Mouse (Mus musculus): Measurements from ENCODE around the gene Hdac1. TPM values are rescaled to one million over a fixed set of nuclear protein-coding genes. Genes with fewer than 3 reads are reported as not detected.

The Hdac1 gene
- polyA plus RNA-seq, 1 experiment from 2014 or later = 140 TPM

- peak; percentile 45 for ATAC-seq (ENCODE audit: insufficient number of reproducible peaks, low FRiP score)
- H3K27me3 ChIP-seq (replicated peaks) = peaks cover 10% of the 10 kb centered on the region
- H3K36me3 ChIP-seq = no peaks in the 10 kb centered on the region
- H3K4me3 ChIP-seq = no peak overlapping the region; the same call in 1 of the 2 replicates
- H3K4me2 ChIP-seq = peak overlapping the region; percentile 41
- peaks cover 51% of the 10 kb centered on the region for H3K4me1 ChIP-seq (replicated peaks)
- peak overlapping the region; percentile 25; the same call in 1 of the 2 replicates for H3K9ac ChIP-seq
- 38% methylated on average over 6 of the region's 6 CpGs for WGBS
- peak overlapping the region; percentile 79 for H3K27ac ChIP-seq (ENCODE audit: poor library complexity, severe bottlenecking)
- no peaks in the 10 kb centered on the region for H3K9me3 ChIP-seq (replicated peaks)
Measured at GRCm38 (mm10) chr4:129496631-129497030, 45.9 kb downstream of the Hdac1 start.

GRCm38 (mm10) chr4:129495672-129496562 lies 46.6 kb downstream of the Hdac1 start:
- H3K9ac ChIP-seq = peak overlapping the region; percentile 25; the same call in 1 of the 2 replicates
- peak overlapping the region; percentile 57 for H3K27ac ChIP-seq (ENCODE audit: poor library complexity, severe bottlenecking)
- ATAC-seq (ENCODE audit: insufficient number of reproducible peaks, low FRiP score) = no peak
- no peaks in the 10 kb centered on the region for H3K36me3 ChIP-seq
- peaks cover 17% of the 10 kb centered on the region for H3K27me3 ChIP-seq (replicated peaks)
- H3K4me3 ChIP-seq = no peak overlapping the region
- H3K9me3 ChIP-seq (replicated peaks) = no peaks in the 10 kb centered on the region
- peak overlapping the region; percentile 41 for H3K4me2 ChIP-seq
- WGBS = 32% methylated on average over 16 of the region's 16 CpGs
- H3K4me1 ChIP-seq (replicated peaks) = peaks cover 55% of the 10 kb centered on the region

- H3K9me3 ChIP-seq (replicated peaks) = no peaks in the 10 kb centered on the region
- no peaks in the 10 kb centered on the region for H3K36me3 ChIP-seq
- 68% methylated on average over 7 of the region's 7 CpGs for WGBS
- H3K9ac ChIP-seq = no peak overlapping the region
- H3K27me3 ChIP-seq (replicated peaks) = peaks cover 29% of the 10 kb centered on the region
- no peak overlapping the region for H3K4me2 ChIP-seq
- H3K27ac ChIP-seq (ENCODE audit: poor library complexity, severe bottlenecking) = 0 out of 2 replicates have a peak overlapping the region, but pooled peaks have one; percentile 57
- peaks cover 46% of the 10 kb centered on the region for H3K4me1 ChIP-seq (replicated peaks)
- H3K4me3 ChIP-seq = no peak overlapping the region
- ATAC-seq (ENCODE audit: insufficient number of reproducible peaks, low FRiP score) = no peak
Measured at GRCm38 (mm10) chr4:129494681-129495080, 47.8 kb downstream of the Hdac1 start.

GRCm38 (mm10) chr4:129490972-129491880 lies 51.3 kb downstream of the Hdac1 start, which contains the start of the genes Tssk3 and Fam229a:
Gene Tssk3, minus strand, starts transcription at chr4:129491022.
Gene Fam229a, plus strand, starts transcription at chr4:129491190.
- Histone ChIP-seq H3K4me3 (peak within 1 kb of the TSS; percentile 44), H3K27ac (ENCODE audit: poor library complexity, severe bottlenecking) (no peak within 1 kb of the TSS)
- 6% methylated on average over 70 of the region's 70 CpGs for WGBS

GRCm38 (mm10) chr4:129481090-129481489 lies 61.4 kb downstream of the Hdac1 start:
- Histone ChIP-seq H3K4me3 (no peak overlapping the region), H3K36me3 (peaks cover 90% of the 10 kb centered on the region), H3K9me3 (replicated peaks) (no peaks in the 10 kb centered on the region), H3K27me3 (replicated peaks) (no peaks in the 10 kb centered on the region), H3K27ac (ENCODE audit: poor library complexity, severe bottlenecking) (no peak overlapping the region), H3K9ac (no peak overlapping the region), H3K4me2 (no peak overlapping the region), H3K4me1 (replicated peaks) (no peaks in the 10 kb centered on the region)
- WGBS = 74% methylated on average over 1 of the region's 1 CpGs
- ATAC-seq (ENCODE audit: insufficient number of reproducible peaks, low FRiP score) = no peak

More at GRCm38 (mm10) chr4:129490972-129491880, 51.3 kb downstream of the Hdac1 start, which contains the start of the genes Tssk3 and Fam229a:
- Histone ChIP-seq H3K4me1 (replicated peaks) (peaks cover 25% of the 10 kb centered on the region), H3K9ac (peak within 1 kb of the TSS; percentile 51), H3K9me3 (replicated peaks) (no peaks in the 10 kb centered on the region), H3K36me3 (peaks cover 32% of the 10 kb centered on the region), H3K27me3 (replicated peaks) (peaks cover 36% of the 10 kb centered on the region), H3K4me2 (peak within 1 kb of the TSS; percentile 84)
- peak; percentile 36; the same call in 1 of the 2 replicates for ATAC-seq (ENCODE audit: insufficient number of reproducible peaks, low FRiP score)

- no peaks in the 10 kb centered on the region for H3K9me3 ChIP-seq (replicated peaks)
- H3K27ac ChIP-seq (ENCODE audit: poor library complexity, severe bottlenecking) = no peak overlapping the region
- no peaks in the 10 kb centered on the region for H3K4me1 ChIP-seq (replicated peaks)
- WGBS = 93% methylated on average over 3 of the region's 3 CpGs
- no peak overlapping the region for H3K4me3 ChIP-seq
- no peak overlapping the region for H3K4me2 ChIP-seq
- no peak for ATAC-seq (ENCODE audit: insufficient number of reproducible peaks, low FRiP score)
- H3K27me3 ChIP-seq (replicated peaks) = no peaks in the 10 kb centered on the region
- peaks cover 89% of the 10 kb centered on the region for H3K36me3 ChIP-seq
- H3K9ac ChIP-seq = no peak overlapping the region
Measured at GRCm38 (mm10) chr4:129479863-129480262, 62.6 kb downstream of the Hdac1 start.

- H3K9me3 ChIP-seq (replicated peaks) = no peaks in the 10 kb centered on the region
- H3K4me2 ChIP-seq = no peak overlapping the region
- ATAC-seq (ENCODE audit: insufficient number of reproducible peaks, low FRiP score) = no peak
- no peak overlapping the region for H3K9ac ChIP-seq
- no peaks in the 10 kb centered on the region for H3K4me1 ChIP-seq (replicated peaks)
- H3K27ac ChIP-seq (ENCODE audit: poor library complexity, severe bottlenecking) = no peak overlapping the region
- H3K36me3 ChIP-seq = peaks cover 89% of the 10 kb centered on the region
- no peak overlapping the region for H3K4me3 ChIP-seq
- 90% methylated on average over 11 of the region's 11 CpGs for WGBS
- H3K27me3 ChIP-seq (replicated peaks) = no peaks in the 10 kb centered on the region
Measured at GRCm38 (mm10) chr4:129476047-129476446, 66.5 kb downstream of the Hdac1 start.

Small RNA genes lying within 50 kb of the gene (microRNA-seq; reads per million reads assigned to microRNA genes)
- not detected for gene Mir8119

Other genes starting within 250 kb of the Hdac1 start
- 342 TPM in 2 replicates for gene Rbbp4, start 207.3 kb downstream of the Hdac1 start, polyA plus RNA-seq (2016; fragmentation: Nextera tagmentation; extraction: Ambion mirVana)
- 46.7 and 51.1 TPM in 2 replicates for gene Zbtb8os, start 207.0 kb downstream of the Hdac1 start, polyA plus RNA-seq (2016; fragmentation: Nextera tagmentation; extraction: Ambion mirVana)
- 11.1 and 11.8 TPM in 2 replicates for gene Zbtb8a, start 164.6 kb downstream of the Hdac1 start, polyA plus RNA-seq (2016; fragmentation: Nextera tagmentation; extraction: Ambion mirVana)
- 5.7 and 5.9 TPM in 2 replicates for gene Zbtb8b, start 101.9 kb downstream of the Hdac1 start, polyA plus RNA-seq (2016; fragmentation: Nextera tagmentation; extraction: Ambion mirVana)
- gene Bsdc1, start 81.1 kb downstream of the Hdac1 start, polyA plus RNA-seq (2016; fragmentation: Nextera tagmentation; extraction: Ambion mirVana) = 25.6 and 26.8 TPM in 2 replicates
- not detected in 2 replicates for gene Tssk3, start 51.7 kb downstream of the Hdac1 start, polyA plus RNA-seq (2016; fragmentation: Nextera tagmentation; extraction: Ambion mirVana)
- 0.32 TPM in 1 of 2 replicates, not detected in the other for gene Fam229a, start 51.5 kb downstream of the Hdac1 start, polyA plus RNA-seq (2016; fragmentation: Nextera tagmentation; extraction: Ambion mirVana)
- gene Marcksl1, start 29.1 kb downstream of the Hdac1 start, polyA plus RNA-seq (2016; fragmentation: Nextera tagmentation; extraction: Ambion mirVana) = 515 and 518 TPM in 2 replicates
- gene Lck, start 30.9 kb upstream of the Hdac1 start, polyA plus RNA-seq (2016; fragmentation: Nextera tagmentation; extraction: Ambion mirVana) = 3.5 and 4.1 TPM in 2 replicates
- 4.3 and 4.7 TPM in 2 replicates for gene Fam167b, start 35.8 kb upstream of the Hdac1 start, polyA plus RNA-seq (2016; fragmentation: Nextera tagmentation; extraction: Ambion mirVana)
- 155 and 156 TPM in 2 replicates for gene Eif3i, start 57.9 kb upstream of the Hdac1 start, polyA plus RNA-seq (2016; fragmentation: Nextera tagmentation; extraction: Ambion mirVana)
- 139 and 153 TPM in 2 replicates for gene Tmem234, start 58.0 kb upstream of the Hdac1 start, polyA plus RNA-seq (2016; fragmentation: Nextera tagmentation; extraction: Ambion mirVana)
- gene Dcdc2b, start 71.5 kb upstream of the Hdac1 start, polyA plus RNA-seq (2016; fragmentation: Nextera tagmentation; extraction: Ambion mirVana) = 0.82 and 1.4 TPM in 2 replicates
- 18.6 and 20.0 TPM in 2 replicates for gene Iqcc, start 76.4 kb upstream of the Hdac1 start, polyA plus RNA-seq (2016; fragmentation: Nextera tagmentation; extraction: Ambion mirVana)
- gene Ccdc28b, start 81.2 kb upstream of the Hdac1 start, polyA plus RNA-seq (2016; fragmentation: Nextera tagmentation; extraction: Ambion mirVana) = 42.3 and 44.2 TPM in 2 replicates
- 58.8 and 59.4 TPM in 2 replicates for gene Txlna, start 98.4 kb upstream of the Hdac1 start, polyA plus RNA-seq (2016; fragmentation: Nextera tagmentation; extraction: Ambion mirVana)
- 16.8 and 17.0 TPM in 2 replicates for gene Kpna6, start 130.1 kb upstream of the Hdac1 start, polyA plus RNA-seq (2016; fragmentation: Nextera tagmentation; extraction: Ambion mirVana)
- 5.8 and 7.7 TPM in 2 replicates for gene Tmem39b, start 154.1 kb upstream of the Hdac1 start, polyA plus RNA-seq (2016; fragmentation: Nextera tagmentation; extraction: Ambion mirVana)
- gene Khdrbs1, start 199.6 kb upstream of the Hdac1 start, polyA plus RNA-seq (2016; fragmentation: Nextera tagmentation; extraction: Ambion mirVana) = 106 and 108 TPM in 2 replicates